Mouse (Mus musculus) heart, postnatal 0 days (tissue): ENCODE results near the gene Lancl1. TPM values are rescaled to one million over a fixed set of nuclear protein-coding genes. Genes with fewer than 3 reads are reported as not detected.

ENCODE experiments used
- ATAC-seq: fragments of 200-750 bp; cut with Nextera tagmentation; 2 replicates; pipeline ENCODE4 v1.8.0; 2017; ENCODE audit warnings: low read depth, moderate number of reproducible peaks, moderate library complexity; ENCODE audit not compliant: insufficient read depth
- DNase-seq: peaks from one replicate; pipeline ENCODE4 v3.0.0-alpha.2; 2016; ENCODE audit warnings: low spot score
- H3K27ac ChIP-seq: fragments of 300-500 bp; sonication (generic); 2 replicates; pipeline ENCODE4 v1.5.1; 2014; ENCODE audit warnings: low read depth, mild to moderate bottlenecking
- H3K27me3 ChIP-seq: fragments of 300-500 bp; sonication (generic); 2 replicates; pipeline ENCODE4 v1.6.1; 2014; ENCODE audit warnings: low read length, mixed read lengths; ENCODE audit not compliant: control insufficient read depth, insufficient read depth
- H3K36me3 ChIP-seq: fragments of 300-500 bp; sonication (generic); replicated peaks from 2 replicates; pipeline ENCODE4 v1.6.1; 2014; ENCODE audit warnings: low read length, mixed read lengths; ENCODE audit not compliant: control insufficient read depth, insufficient read depth
- H3K4me1 ChIP-seq: fragments of 300-500 bp; sonication (generic); 2 replicates; pipeline ENCODE4 v1.6.1; 2014; ENCODE audit warnings: antibody characterized with exemption; ENCODE audit not compliant: control insufficient read depth, insufficient read depth
- H3K4me2 ChIP-seq: fragments of 300-500 bp; sonication (generic); 2 replicates; pipeline ENCODE4 v1.6.1; 2014; ENCODE audit warnings: low read depth, mild to moderate bottlenecking, low read length, moderate library complexity
- H3K4me3 ChIP-seq: fragments of 300-500 bp; sonication (generic); 2 replicates; pipeline ENCODE4 v1.5.1; 2014; ENCODE audit warnings: low read depth, low read length
- H3K9ac ChIP-seq: fragments of 300-500 bp; sonication (generic); replicated peaks from 2 replicates; pipeline ENCODE4 v1.6.1; 2014; ENCODE audit warnings: low read depth, low read length, mixed read lengths
- H3K9me3 ChIP-seq: fragments of 300-500 bp; sonication (generic); replicated peaks from 2 replicates; pipeline ENCODE4 v1.6.1; 2016; ENCODE audit warnings: low read length; ENCODE audit not compliant: control insufficient read depth
- CTCF ChIP-seq: IDR thresholded peaks from 2 replicates; pipeline ENCODE4 v1.5.1; 2016; ENCODE audit warnings: antibody characterized with exemption, control low read depth, low read depth
- EP300 ChIP-seq: IDR thresholded peaks from 2 replicates; pipeline ENCODE4 v1.6.1; 2016; ENCODE audit warnings: antibody characterized with exemption, low read depth
- WGBS: fragments of 180-500 bp; shearing (Covaris S2); extraction: QIAGEN DNeasy Blood & Tissue Kit; methylation state at CpG from one replicate; pipeline ENCODE4 v1.1.7; 2014; 5-methylcytosine and 5-hydroxymethylcytosine counted together
- polyA plus RNA-seq: library from polyadenylated mRNA; unstranded; fragments of >200 nt; fragmentation: Nextera tagmentation; extraction: Ambion mirVana; gene quantifications from 2 replicates; pipeline ENCODE4 v1.2.1, GENCODE M21; 2015
- total RNA-seq: library from RNA; depleted of rRNA; stranded (reverse); fragments of >200 nt; gene quantifications from 2 replicates; pipeline ENCODE4 v1.2.3, GENCODE M21; 2014; ENCODE audit warnings: low replicate concordance

Gene Lancl1
- total and polyA plus RNA-seq, 2 experiments from 2014 or later: 33.8 to 50.5 TPM

DNA sequence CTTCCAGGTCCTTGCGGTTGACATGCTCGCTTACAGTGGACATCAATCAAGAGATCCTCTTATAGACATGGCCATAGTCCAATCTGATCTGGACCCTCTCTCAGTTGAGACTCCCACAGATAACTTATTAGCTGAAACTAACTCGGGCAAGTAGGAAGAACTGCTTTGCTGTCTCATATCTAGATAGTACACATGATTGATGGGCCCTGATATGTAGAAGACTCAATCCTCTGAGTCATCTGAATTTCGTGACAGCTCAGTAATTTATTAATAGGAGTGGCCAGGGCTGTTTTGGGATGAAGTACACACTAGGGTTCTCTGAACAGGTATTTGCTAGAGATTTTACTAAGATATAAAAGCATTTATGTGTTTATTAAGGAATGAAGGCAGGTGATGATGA lies 10.0 kb upstream of the Lancl1 start:
- no peaks in the 10 kb centered on the region for H3K9me3 ChIP-seq
- ATAC-seq: no peak
- H3K9ac ChIP-seq: no peak overlapping the region
- no peak overlapping the region for H3K4me2 ChIP-seq
- H3K4me3 ChIP-seq: no peak overlapping the region
- no peak for DNase-seq
- no peak overlapping the region for H3K27ac ChIP-seq
- TF ChIP-seq EP300: no peak
- no peak for TF ChIP-seq CTCF
- WGBS: 54% methylated on average over 4 of the region's 4 CpGs
- H3K36me3 ChIP-seq: no peaks in the 10 kb centered on the region
- no peaks in the 10 kb centered on the region for H3K27me3 ChIP-seq
- no peaks in the 10 kb centered on the region for H3K4me1 ChIP-seq

DNA sequence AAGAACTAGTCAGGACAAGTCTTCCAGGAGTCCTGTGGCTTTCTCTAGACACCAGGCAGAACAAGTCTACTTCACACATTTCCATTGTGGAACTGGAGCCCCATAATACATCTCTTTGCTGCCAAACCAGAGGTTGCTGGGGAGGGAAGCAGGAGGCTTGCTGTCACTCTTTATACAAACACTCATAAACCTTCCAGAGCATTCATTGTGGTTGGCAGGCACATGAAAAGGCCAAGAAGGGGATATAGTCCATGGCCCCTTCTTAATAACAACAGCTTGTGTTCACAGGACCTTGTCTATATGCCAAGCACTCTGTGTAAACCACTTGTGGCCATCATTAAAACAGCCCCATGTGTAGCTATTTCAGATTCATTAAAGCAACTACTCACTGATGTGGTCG lies 6.4 kb upstream of the Lancl1 start:
- ATAC-seq (no peak), DNase-seq (no peak)
- Histone ChIP-seq H3K9ac (no peak overlapping the region), H3K4me3 (no peak overlapping the region), H3K9me3 (no peaks in the 10 kb centered on the region), H3K27ac (no peak overlapping the region), H3K4me2 (no peak overlapping the region), H3K27me3 (no peaks in the 10 kb centered on the region), H3K36me3 (no peaks in the 10 kb centered on the region), H3K4me1 (no peaks in the 10 kb centered on the region)
- no peak for TF ChIP-seq EP300
- no peak for TF ChIP-seq CTCF
- WGBS: 39% methylated on average over 1 of the region's 1 CpGs

DNA sequence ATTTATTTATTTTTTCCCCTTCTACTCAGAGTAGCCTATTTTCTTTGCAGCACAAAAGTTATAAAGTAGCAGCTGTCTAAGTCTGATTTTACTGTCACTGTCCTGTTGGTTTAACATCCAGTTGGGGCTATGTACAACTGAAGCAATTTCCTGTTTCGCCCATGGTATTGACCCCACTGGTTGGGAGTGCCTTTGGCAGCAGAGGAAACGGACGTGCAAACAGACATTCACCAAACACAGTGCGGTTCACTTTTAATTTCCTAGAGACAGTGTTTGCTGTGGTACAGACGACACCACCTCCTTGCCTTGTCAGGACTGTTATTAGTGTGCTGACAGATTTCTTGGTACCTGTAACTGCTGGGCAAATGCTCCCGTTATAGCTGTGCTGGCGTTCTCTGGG lies 3.9 kb upstream of the Lancl1 start:
- 47% methylated on average over 7 of the region's 7 CpGs for WGBS

DNA sequence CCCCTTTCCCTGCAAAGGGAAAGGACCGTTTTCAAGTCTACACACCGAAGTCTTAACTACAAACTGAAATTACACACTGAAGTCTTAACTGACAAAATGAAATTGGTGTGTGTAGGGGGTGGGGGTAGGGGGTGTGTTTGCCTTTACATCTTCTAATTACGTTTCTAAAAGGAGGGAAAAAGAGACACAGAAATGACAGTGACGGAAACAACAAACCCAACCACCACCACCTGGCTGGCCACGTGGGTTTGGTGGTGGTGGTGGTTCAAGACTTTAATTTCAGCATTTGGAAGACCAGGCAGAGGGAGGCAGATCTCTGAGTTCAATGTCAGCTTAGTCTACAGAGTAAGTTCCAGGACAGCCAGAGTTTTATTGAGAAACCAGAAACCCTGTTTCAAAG lies 411 bp upstream of the Lancl1 start:
- H3K9me3 ChIP-seq: no peaks in the 10 kb centered on the region
- peak overlapping the region; percentile 71; the same call in 1 of the 2 replicates for H3K9ac ChIP-seq
- WGBS: 3% methylated on average over 5 of the region's 5 CpGs
- H3K4me1 ChIP-seq: 0 out of 2 replicates have a peak, but pooled peaks cover 4% of the 10 kb centered on the region
- ATAC-seq (no peak), DNase-seq (no peak)
- peak overlapping the region; percentile 94 for H3K4me3 ChIP-seq
- no peak overlapping the region for H3K27ac ChIP-seq
- H3K27me3 ChIP-seq: no peaks in the 10 kb centered on the region
- TF ChIP-seq EP300: no peak
- no peak for TF ChIP-seq CTCF
- H3K36me3 ChIP-seq: peaks cover 12% of the 10 kb centered on the region
- peak overlapping the region; percentile 79 for H3K4me2 ChIP-seq

More for the DNA sequence above, 3.9 kb upstream of the Lancl1 start:
- no peak overlapping the region for H3K4me2 ChIP-seq
- TF ChIP-seq EP300: no peak
- ATAC-seq (no peak), DNase-seq (no peak)
- no peak overlapping the region for H3K27ac ChIP-seq
- H3K4me1 ChIP-seq: 0 out of 2 replicates have a peak, but pooled peaks cover 4% of the 10 kb centered on the region
- H3K9me3 ChIP-seq: no peaks in the 10 kb centered on the region
- H3K27me3 ChIP-seq: no peaks in the 10 kb centered on the region
- no peak overlapping the region for H3K4me3 ChIP-seq
- H3K9ac ChIP-seq: no peak overlapping the region
- no peaks in the 10 kb centered on the region for H3K36me3 ChIP-seq

- H3K27me3 ChIP-seq: no peaks in the 10 kb centered on the region
- DNase-seq (no peak), ATAC-seq (no peak)
- H3K9me3 ChIP-seq: no peaks in the 10 kb centered on the region
- no peak overlapping the region for H3K4me3 ChIP-seq
- H3K27ac ChIP-seq: no peak overlapping the region
- 0 out of 2 replicates have a peak, but pooled peaks cover 4% of the 10 kb centered on the region for H3K4me1 ChIP-seq
- TF ChIP-seq EP300: no peak
- TF ChIP-seq CTCF: no peak
- H3K9ac ChIP-seq: no peak overlapping the region
- no peak overlapping the region for H3K4me2 ChIP-seq
- H3K36me3 ChIP-seq: peaks cover 31% of the 10 kb centered on the region
These were observed 1.5 kb downstream of the Lancl1 start for GRCm38 (mm10) chr1:67037198-67037597.

GRCm38 (mm10) chr1:67033278-67033677 lies 5.4 kb downstream of the Lancl1 start:
- Histone ChIP-seq H3K9me3 (no peaks in the 10 kb centered on the region), H3K36me3 (peaks cover 61% of the 10 kb centered on the region), H3K4me3 (no peak overlapping the region), H3K27me3 (no peaks in the 10 kb centered on the region), H3K9ac (no peak overlapping the region), H3K4me2 (no peak overlapping the region), H3K4me1 (0 out of 2 replicates have a peak, but pooled peaks cover 4% of the 10 kb centered on the region), H3K27ac (no peak overlapping the region)
- no peak for TF ChIP-seq CTCF
- TF ChIP-seq EP300: no peak
- DNase-seq (no peak), ATAC-seq (no peak)
- WGBS: 76% methylated on average over 7 of the region's 7 CpGs
